Mouse (Mus musculus): ENCODE data around the gene Lcp2. TPM values are rescaled to one million over a fixed set of nuclear protein-coding genes. Genes with fewer than 3 reads are reported as not detected.
"Not testable (repeated sequence)": the region's sequence is repeated elsewhere in the genome, so short reads cannot be mapped to it uniquely, and the experiment has no call there.

The Lcp2 gene
- polyA plus RNA-seq, 1 experiment from 2014 or later: 1.7 TPM

DNA sequence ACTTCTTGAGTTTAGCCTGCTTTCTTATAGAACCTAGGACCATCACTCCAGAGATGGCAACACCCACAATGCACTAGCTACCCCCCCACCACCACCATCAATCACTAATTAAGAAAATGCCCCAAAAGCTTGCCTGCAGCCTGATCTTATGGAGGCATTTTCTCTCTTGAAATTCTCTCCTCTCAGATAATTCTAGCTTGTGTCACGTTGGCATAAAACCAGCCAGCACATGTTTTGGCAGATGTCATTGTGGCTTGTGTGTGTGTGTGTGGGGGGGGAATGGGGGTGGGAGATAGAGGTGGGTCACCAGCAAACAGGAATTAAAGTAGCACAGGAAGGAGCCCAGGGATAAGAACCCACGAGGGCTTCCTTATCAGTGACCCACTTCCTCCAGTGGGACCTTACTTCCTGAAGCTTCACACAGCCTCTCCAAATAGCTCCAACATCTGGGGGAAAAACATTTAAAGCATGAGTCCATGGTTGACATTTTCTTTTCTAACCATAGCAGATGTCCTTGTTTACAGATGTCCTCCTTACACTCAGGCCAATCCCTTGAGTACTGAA, 69.9 kb downstream of the Lcp2 start:
- Histone ChIP-seq H3K9me3 (no peaks in the 10 kb centered on the region), H3K4me3 (no peak overlapping the region), H3K36me3 (replicated peaks) (no peaks in the 10 kb centered on the region), H3K27me3 (ENCODE audit: poor library complexity, severe bottlenecking) (no peaks in the 10 kb centered on the region), H3K27ac (no peak overlapping the region), H3K4me1 (peaks cover 18% of the 10 kb centered on the region)
- WGBS: 82% methylated on average over 2 of the region's 2 CpGs
- no peak for DNase-seq (ENCODE audit: extremely low spot score, low spot score)

- no peak for DNase-seq (ENCODE audit: extremely low spot score, low spot score)
- Histone ChIP-seq H3K27ac (no peak overlapping the region), H3K27me3 (ENCODE audit: poor library complexity, severe bottlenecking) (no peaks in the 10 kb centered on the region), H3K4me1 (peaks cover 13% of the 10 kb centered on the region), H3K4me3 (no peak overlapping the region), H3K9me3 (no peaks in the 10 kb centered on the region), H3K36me3 (replicated peaks) (no peaks in the 10 kb centered on the region)
- 89% methylated on average over 3 of the region's 3 CpGs for WGBS
Observed at GRCm38 (mm10) chr11:34117581-34117980, 70.9 kb downstream of the Lcp2 start.

DNA sequence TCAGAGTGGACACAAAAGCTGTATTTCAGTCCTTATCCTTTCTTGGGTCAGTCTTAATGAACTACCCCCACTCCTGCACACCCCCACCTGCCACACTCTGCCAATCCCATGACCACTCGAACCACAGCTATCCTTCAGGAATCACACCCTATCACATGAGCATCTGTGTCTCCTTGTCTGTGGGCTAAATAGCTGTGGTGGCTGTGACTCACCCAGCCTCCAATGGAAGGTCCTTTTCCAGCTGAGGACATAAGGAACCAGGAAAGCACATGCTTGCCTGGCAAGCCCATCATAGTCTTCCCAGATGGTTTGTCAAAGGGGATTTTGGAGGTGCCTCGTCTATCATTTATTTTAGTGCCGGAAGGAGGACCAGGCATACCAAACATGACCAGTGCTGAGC, 71.6 kb downstream of the Lcp2 start:
- H3K27ac ChIP-seq: no peak overlapping the region
- no peaks in the 10 kb centered on the region for H3K27me3 ChIP-seq (ENCODE audit: poor library complexity, severe bottlenecking)
- no peaks in the 10 kb centered on the region for H3K9me3 ChIP-seq
- no peaks in the 10 kb centered on the region for H3K36me3 ChIP-seq (replicated peaks)
- no peak for DNase-seq (ENCODE audit: extremely low spot score, low spot score)
- no peak overlapping the region for H3K4me3 ChIP-seq
- H3K4me1 ChIP-seq: peaks cover 6% of the 10 kb centered on the region
- WGBS: 91% methylated on average over 3 of the region's 3 CpGs

GRCm38 (mm10) chr11:34123147-34123546, 76.4 kb downstream of the Lcp2 start:
- Histone ChIP-seq H3K9me3 (no peaks in the 10 kb centered on the region), H3K36me3 (replicated peaks) (no peaks in the 10 kb centered on the region), H3K27ac (no peak overlapping the region), H3K4me1 (no peaks in the 10 kb centered on the region), H3K27me3 (ENCODE audit: poor library complexity, severe bottlenecking) (no peaks in the 10 kb centered on the region), H3K4me3 (no peak overlapping the region)
- WGBS: 20% methylated on average over 2 of the region's 2 CpGs
- no peak for DNase-seq (ENCODE audit: extremely low spot score, low spot score)

DNA sequence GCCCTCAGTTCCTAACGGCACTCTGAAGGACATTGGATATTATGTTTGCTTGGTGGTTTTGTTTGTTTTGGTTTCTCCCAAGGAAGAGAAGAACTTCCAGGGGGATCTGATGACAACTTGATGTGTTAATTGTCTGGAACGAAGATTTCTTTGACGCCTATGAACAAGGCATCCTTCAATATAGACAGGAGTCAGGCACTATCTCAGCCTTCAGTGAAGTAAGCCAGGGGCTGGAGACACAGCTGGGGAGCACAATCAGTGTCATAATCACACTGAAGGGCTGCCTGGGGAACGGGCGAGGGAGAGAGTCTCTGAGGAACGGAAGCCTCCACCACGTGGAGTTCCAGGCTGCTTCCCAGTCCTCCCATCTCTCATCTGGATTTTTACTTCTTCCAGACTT, 78.1 kb downstream of the Lcp2 start:
- no peak for DNase-seq (ENCODE audit: extremely low spot score, low spot score)
- no peak overlapping the region for H3K27ac ChIP-seq
- H3K36me3 ChIP-seq (replicated peaks): no peaks in the 10 kb centered on the region
- no peaks in the 10 kb centered on the region for H3K4me1 ChIP-seq
- no peaks in the 10 kb centered on the region for H3K27me3 ChIP-seq (ENCODE audit: poor library complexity, severe bottlenecking)
- no peak overlapping the region for H3K4me3 ChIP-seq
- H3K9me3 ChIP-seq: no peaks in the 10 kb centered on the region
- 69% methylated on average over 7 of the region's 7 CpGs for WGBS

DNA sequence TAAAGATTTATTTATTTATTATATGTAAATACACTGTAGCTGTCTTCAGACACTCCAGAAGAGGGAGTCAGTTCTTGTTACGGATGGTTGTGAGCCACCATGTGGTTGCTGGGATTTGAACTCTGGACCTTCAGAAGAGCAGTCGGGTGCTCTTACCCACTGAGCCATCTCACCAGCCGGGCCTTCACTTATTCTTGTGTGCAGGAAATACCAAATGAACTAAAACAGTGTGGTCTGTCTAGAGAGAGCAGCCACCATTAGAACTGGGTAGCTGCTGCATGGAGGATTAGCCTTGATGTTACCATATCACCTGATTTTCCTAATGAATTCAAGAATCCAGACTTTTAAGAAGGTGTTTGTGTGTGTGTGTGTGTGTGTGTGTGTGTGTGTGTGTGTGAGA, 79.0 kb downstream of the Lcp2 start:
- WGBS: 87% methylated on average over 3 of the region's 3 CpGs

DNA sequence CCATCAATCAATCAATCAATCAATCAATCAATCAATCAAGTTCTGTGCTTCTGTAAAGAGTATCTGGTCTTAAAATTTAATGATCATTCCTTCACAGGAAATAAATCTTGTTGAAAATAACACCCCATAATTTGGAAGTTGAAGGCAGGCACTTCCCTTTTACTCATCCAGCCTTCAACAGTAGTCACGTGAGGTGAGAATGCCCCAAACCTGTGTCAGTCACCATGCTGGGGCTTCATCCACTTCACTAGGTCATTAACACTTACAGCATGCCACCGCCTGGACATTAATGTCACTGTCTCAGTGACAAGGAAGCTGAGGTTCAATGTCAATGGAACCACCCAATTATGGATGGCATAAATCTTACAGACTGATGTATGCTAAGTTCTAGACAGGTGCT, 81.7 kb downstream of the Lcp2 start:
- Histone ChIP-seq H3K4me1 (no peaks in the 10 kb centered on the region), H3K36me3 (replicated peaks) (no peaks in the 10 kb centered on the region), H3K9me3 (no peaks in the 10 kb centered on the region), H3K27ac (no peak overlapping the region), H3K27me3 (ENCODE audit: poor library complexity, severe bottlenecking) (no peaks in the 10 kb centered on the region), H3K4me3 (no peak overlapping the region)
- 83% methylated on average over 2 of the region's 2 CpGs for WGBS
- no peak for DNase-seq (ENCODE audit: extremely low spot score, low spot score)

More for the DNA sequence above, 79.0 kb downstream of the Lcp2 start:
- not testable (repeated sequence) for H3K4me1 ChIP-seq; H3K27me3 ChIP-seq (ENCODE audit: poor library complexity, severe bottlenecking); H3K4me3 ChIP-seq; H3K36me3 ChIP-seq (replicated peaks); H3K27ac ChIP-seq; DNase-seq (ENCODE audit: extremely low spot score, low spot score); H3K9me3 ChIP-seq

- 79% methylated on average over 8 of the region's 8 CpGs for WGBS
- no peak overlapping the region for H3K27ac ChIP-seq
- H3K9me3 ChIP-seq: no peaks in the 10 kb centered on the region
- peaks cover under 1% of the 10 kb centered on the region for H3K4me1 ChIP-seq
- H3K4me3 ChIP-seq: no peak overlapping the region
- no peaks in the 10 kb centered on the region for H3K36me3 ChIP-seq (replicated peaks)
- no peak for DNase-seq (ENCODE audit: extremely low spot score, low spot score)
- peaks cover 38% of the 10 kb centered on the region; the same call in 1 of the 2 replicates for H3K27me3 ChIP-seq (ENCODE audit: poor library complexity, severe bottlenecking)
Observed at GRCm38 (mm10) chr11:34139296-34139695, 92.6 kb downstream of the Lcp2 start.

Other genes with a start within 250 kb of the Lcp2 start
- 0.04 and 0.09 TPM in 2 replicates for gene Kcnmb1, start 83.9 kb upstream of the Lcp2 start, polyA plus RNA-seq (2016; fragmentation: Nextera tagmentation; extraction: Ambion mirVana)
- gene Kcnip1, start 53.8 kb upstream of the Lcp2 start, polyA plus RNA-seq (2016; fragmentation: Nextera tagmentation; extraction: Ambion mirVana): 3.5 and 3.7 TPM in 2 replicates
- gene 4930469K13Rik, start 51.6 kb downstream of the Lcp2 start, polyA plus RNA-seq (2016; fragmentation: Nextera tagmentation; extraction: Ambion mirVana): not detected in 2 replicates
- not detected in 2 replicates for gene Foxi1, start 161.2 kb downstream of the Lcp2 start, polyA plus RNA-seq (2016; fragmentation: Nextera tagmentation; extraction: Ambion mirVana)

Data from forebrain, embryonic 10.5 days (tissue).